Mouse (Mus musculus): ENCODE data around the gene Ccnd3. TPM values are rescaled to one million over a fixed set of nuclear protein-coding genes. Genes with fewer than 3 reads are reported as not detected.

The Ccnd3 gene
- polyA plus RNA-seq, 1 experiment from 2014 or later: 276 TPM

GRCm38 (mm10) chr17:47505566-47505965 is 715 bp downstream of the Ccnd3 start:
- Histone ChIP-seq H3K4me1 (ENCODE audit: control insufficient read depth, insufficient read depth, low read length) (peaks cover 26% of the 10 kb centered on the region), H3K27me3 (ENCODE audit: control insufficient read depth, insufficient read depth, low read length) (no peaks in the 10 kb centered on the region), H3K9me3 (ENCODE audit: control insufficient read depth, low read length) (no peaks in the 10 kb centered on the region), H3K27ac (ENCODE audit: low read depth, low read length) (0 out of 2 replicates have a peak overlapping the region, but pooled peaks have one; percentile 5), H3K4me3 (ENCODE audit: low read length) (peak overlapping the region; percentile 40; the same call in 1 of the 2 replicates), H3K4me2 (replicated peaks; ENCODE audit: low read depth, low read length) (peak overlapping the region; percentile 74), H3K9ac (ENCODE audit: low read depth, low read length) (peak overlapping the region; percentile 63; the same call in 1 of the 2 replicates), H3K36me3 (ENCODE audit: control insufficient read depth, insufficient read depth, low read length) (no peaks in the 10 kb centered on the region)
- 59% methylated on average over 2 of the region's 2 CpGs for WGBS
- ATAC-seq (ENCODE audit: low FRiP score, low TSS enrichment): no peak

DNA sequence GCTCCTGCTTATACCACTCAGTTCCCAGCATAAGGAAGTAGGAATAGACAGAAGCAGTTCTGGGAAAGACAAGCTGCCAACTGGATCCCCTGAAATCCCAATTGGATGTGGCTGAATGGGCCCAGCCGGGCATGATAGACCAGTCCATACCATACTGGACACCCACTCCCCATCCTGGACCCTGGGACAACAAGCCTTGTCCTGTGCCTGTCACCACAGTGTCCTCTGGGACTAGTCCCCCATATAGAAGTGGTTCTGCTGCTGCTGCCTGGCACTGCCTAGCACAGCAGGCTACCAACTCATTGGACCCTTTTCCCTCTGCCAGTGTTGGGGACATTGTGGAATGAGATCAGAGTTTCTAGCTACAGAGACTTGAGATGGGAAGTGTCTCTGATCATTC is 1.2 kb downstream of the Ccnd3 start:
- 87% methylated on average over 1 of the region's 1 CpGs for WGBS
- Histone ChIP-seq H3K36me3 (ENCODE audit: control insufficient read depth, insufficient read depth, low read length) (no peaks in the 10 kb centered on the region), H3K27me3 (ENCODE audit: control insufficient read depth, insufficient read depth, low read length) (no peaks in the 10 kb centered on the region), H3K9me3 (ENCODE audit: control insufficient read depth, low read length) (no peaks in the 10 kb centered on the region), H3K9ac (ENCODE audit: low read depth, low read length) (no peak overlapping the region), H3K4me2 (replicated peaks; ENCODE audit: low read depth, low read length) (no peak overlapping the region), H3K27ac (ENCODE audit: low read depth, low read length) (no peak overlapping the region), H3K4me3 (ENCODE audit: low read length) (no peak overlapping the region), H3K4me1 (ENCODE audit: control insufficient read depth, insufficient read depth, low read length) (peaks cover 28% of the 10 kb centered on the region)
- no peak for ATAC-seq (ENCODE audit: low FRiP score, low TSS enrichment)

DNA sequence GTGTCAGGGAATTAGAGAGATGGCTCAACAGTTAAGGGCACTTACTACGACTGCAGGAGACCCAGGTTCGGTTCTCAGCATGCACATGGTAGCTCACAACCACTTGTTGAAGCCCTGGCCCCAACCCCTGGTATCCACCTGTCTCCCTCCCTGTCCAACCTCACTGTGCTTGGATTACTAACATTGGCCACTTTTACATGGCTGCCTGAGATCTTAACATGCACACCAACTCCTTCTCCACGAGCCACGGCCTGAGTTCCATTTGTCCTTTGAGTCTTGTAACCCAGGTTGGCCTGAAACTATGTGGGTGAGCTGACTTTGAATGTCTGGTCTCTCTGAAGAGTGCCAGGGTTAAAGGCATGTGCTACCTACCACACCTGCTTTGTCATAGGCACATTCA is 1.8 kb downstream of the Ccnd3 start:
- H3K9me3 ChIP-seq (ENCODE audit: control insufficient read depth, low read length): no peaks in the 10 kb centered on the region
- H3K9ac ChIP-seq (ENCODE audit: low read depth, low read length): no peak overlapping the region
- no peak overlapping the region for H3K4me3 ChIP-seq (ENCODE audit: low read length)
- no peak overlapping the region for H3K27ac ChIP-seq (ENCODE audit: low read depth, low read length)
- no peak for ATAC-seq (ENCODE audit: low FRiP score, low TSS enrichment)
- no peak overlapping the region for H3K4me2 ChIP-seq (replicated peaks; ENCODE audit: low read depth, low read length)
- WGBS: 94% methylated on average over 4 of the region's 4 CpGs
- H3K27me3 ChIP-seq (ENCODE audit: control insufficient read depth, insufficient read depth, low read length): no peaks in the 10 kb centered on the region
- H3K4me1 ChIP-seq (ENCODE audit: control insufficient read depth, insufficient read depth, low read length): peaks cover 28% of the 10 kb centered on the region
- H3K36me3 ChIP-seq (ENCODE audit: control insufficient read depth, insufficient read depth, low read length): no peaks in the 10 kb centered on the region

DNA sequence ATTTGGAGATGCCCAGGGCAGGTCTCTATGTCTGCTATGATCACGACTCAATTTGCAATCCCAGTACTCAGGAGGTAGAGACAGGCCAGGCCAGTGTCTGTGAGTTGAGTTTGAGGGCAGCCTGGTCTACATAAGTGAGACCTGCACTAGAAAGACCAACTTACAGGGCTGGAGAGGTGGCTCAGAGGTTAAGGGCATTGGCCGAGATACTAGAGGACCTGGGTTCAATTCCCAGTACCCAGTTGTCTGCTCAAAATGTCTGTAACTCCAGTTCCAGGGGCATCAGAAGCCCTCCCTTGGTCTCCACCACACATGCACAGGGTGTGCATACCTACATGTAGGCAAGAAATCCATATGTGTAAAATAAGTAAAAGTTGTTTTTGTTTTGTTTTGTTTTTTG is 2.7 kb downstream of the Ccnd3 start:
- Histone ChIP-seq H3K4me2 (replicated peaks; ENCODE audit: low read depth, low read length) (no peak overlapping the region), H3K4me1 (ENCODE audit: control insufficient read depth, insufficient read depth, low read length) (peaks cover 30% of the 10 kb centered on the region), H3K27ac (ENCODE audit: low read depth, low read length) (peak overlapping the region; percentile 82; the same call in 1 of the 2 replicates), H3K27me3 (ENCODE audit: control insufficient read depth, insufficient read depth, low read length) (no peaks in the 10 kb centered on the region), H3K36me3 (ENCODE audit: control insufficient read depth, insufficient read depth, low read length) (no peaks in the 10 kb centered on the region), H3K9ac (ENCODE audit: low read depth, low read length) (no peak overlapping the region), H3K9me3 (ENCODE audit: control insufficient read depth, low read length) (no peaks in the 10 kb centered on the region), H3K4me3 (ENCODE audit: low read length) (no peak overlapping the region)
- ATAC-seq (ENCODE audit: low FRiP score, low TSS enrichment): no peak
- 76% methylated on average over 2 of the region's 2 CpGs for WGBS

DNA sequence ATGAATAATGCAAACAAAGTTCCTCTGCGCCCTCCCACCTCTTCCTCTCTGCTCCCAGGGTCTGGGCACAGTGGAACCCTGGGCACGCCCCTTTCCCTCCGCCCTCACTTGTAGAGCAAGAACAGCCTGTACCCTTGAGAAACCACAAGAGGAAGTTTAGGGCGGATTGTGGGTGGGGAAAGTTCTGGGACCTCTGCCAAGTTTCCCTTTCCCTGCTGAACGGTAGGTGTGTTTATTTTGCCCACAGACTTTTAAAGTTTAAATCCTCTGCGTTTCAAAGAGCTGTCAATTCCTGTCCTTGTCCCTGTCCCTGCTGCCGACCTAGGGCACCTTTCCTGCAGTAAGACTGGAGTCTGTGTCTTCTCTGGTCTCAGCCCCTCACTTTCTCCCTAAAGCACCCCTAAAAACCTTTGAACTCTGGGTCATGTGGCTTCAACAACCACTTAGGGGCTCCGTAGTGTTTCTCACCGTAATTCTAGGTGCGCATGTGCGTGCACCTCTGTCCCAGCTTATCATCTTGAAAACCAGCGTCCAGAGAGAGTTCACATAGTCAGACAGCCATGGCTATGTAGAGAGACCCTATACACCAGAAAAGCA is 3.3 kb downstream of the Ccnd3 start:
- Histone ChIP-seq H3K36me3 (ENCODE audit: control insufficient read depth, insufficient read depth, low read length) (no peaks in the 10 kb centered on the region), H3K27ac (ENCODE audit: low read depth, low read length) (peak overlapping the region; percentile 82), H3K9ac (ENCODE audit: low read depth, low read length) (0 out of 2 replicates have a peak overlapping the region, but pooled peaks have one; percentile 4), H3K27me3 (ENCODE audit: control insufficient read depth, insufficient read depth, low read length) (no peaks in the 10 kb centered on the region), H3K9me3 (ENCODE audit: control insufficient read depth, low read length) (no peaks in the 10 kb centered on the region), H3K4me1 (ENCODE audit: control insufficient read depth, insufficient read depth, low read length) (peaks cover 32% of the 10 kb centered on the region), H3K4me3 (ENCODE audit: low read length) (peak overlapping the region; percentile 12; the same call in 1 of the 2 replicates), H3K4me2 (replicated peaks; ENCODE audit: low read depth, low read length) (peak overlapping the region; percentile 38)
- WGBS: 25% methylated on average over 12 of the region's 12 CpGs
- peak; percentile 30; the same call in 1 of the 2 replicates for ATAC-seq (ENCODE audit: low FRiP score, low TSS enrichment)

DNA sequence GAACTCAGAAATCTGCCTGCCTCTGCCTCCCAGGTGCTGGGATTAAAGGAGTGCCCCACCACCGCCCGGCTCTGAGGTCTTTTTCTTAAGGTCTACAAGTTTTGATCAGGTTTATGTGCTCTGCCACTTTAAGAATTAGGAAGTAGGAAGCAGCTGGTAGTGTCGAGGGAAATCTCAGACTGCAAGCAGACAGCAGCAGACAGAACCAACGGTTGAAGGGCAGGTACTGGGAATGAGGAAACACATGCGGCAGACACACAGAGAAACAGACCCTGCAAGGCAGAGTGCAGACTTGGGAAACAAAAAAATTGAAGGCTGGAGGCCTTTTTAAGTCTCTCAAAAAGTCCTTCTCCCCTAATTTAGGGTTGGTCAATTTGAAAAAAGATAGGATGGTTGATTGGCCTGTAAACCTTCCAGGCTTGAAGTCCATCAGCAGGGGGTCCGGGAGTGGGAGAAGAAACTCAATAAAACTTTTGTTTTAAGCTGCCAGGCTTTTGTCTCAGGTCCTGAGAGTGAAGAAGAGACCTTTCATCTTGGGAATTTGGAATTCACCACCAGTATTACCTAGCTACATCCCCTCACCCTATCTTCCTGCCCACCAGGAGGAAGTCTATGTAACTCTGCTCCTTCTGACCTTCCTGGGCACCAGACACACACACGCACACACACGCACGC is 4.3 kb downstream of the Ccnd3 start:
- no peak for ATAC-seq (ENCODE audit: low FRiP score, low TSS enrichment)
- no peak overlapping the region; the same call in 1 of the 2 replicates for H3K27ac ChIP-seq (ENCODE audit: low read depth, low read length)

GRCm38 (mm10) chr17:47511111-47512020 is 6.5 kb downstream of the Ccnd3 start:
- Histone ChIP-seq H3K27me3 (ENCODE audit: control insufficient read depth, insufficient read depth, low read length) (no peaks in the 10 kb centered on the region), H3K27ac (ENCODE audit: low read depth, low read length) (peak overlapping the region; percentile 87), H3K4me2 (replicated peaks; ENCODE audit: low read depth, low read length) (peak overlapping the region; percentile 41), H3K36me3 (ENCODE audit: control insufficient read depth, insufficient read depth, low read length) (no peaks in the 10 kb centered on the region), H3K9me3 (ENCODE audit: control insufficient read depth, low read length) (no peaks in the 10 kb centered on the region), H3K4me3 (ENCODE audit: low read length) (peak overlapping the region; percentile 19; the same call in 1 of the 2 replicates), H3K9ac (ENCODE audit: low read depth, low read length) (peak overlapping the region; percentile 56), H3K4me1 (ENCODE audit: control insufficient read depth, insufficient read depth, low read length) (peaks cover 26% of the 10 kb centered on the region)
- ATAC-seq (ENCODE audit: low FRiP score, low TSS enrichment): peak; percentile 92
- 7% methylated on average over 25 of the region's 25 CpGs for WGBS

More for the DNA sequence above, 4.3 kb downstream of the Ccnd3 start:
- WGBS: 54% methylated on average over 9 of the region's 9 CpGs
- Histone ChIP-seq H3K27me3 (ENCODE audit: control insufficient read depth, insufficient read depth, low read length) (no peaks in the 10 kb centered on the region), H3K9ac (ENCODE audit: low read depth, low read length) (no peak overlapping the region), H3K36me3 (ENCODE audit: control insufficient read depth, insufficient read depth, low read length) (no peaks in the 10 kb centered on the region), H3K4me2 (replicated peaks; ENCODE audit: low read depth, low read length) (no peak overlapping the region), H3K9me3 (ENCODE audit: control insufficient read depth, low read length) (no peaks in the 10 kb centered on the region), H3K4me3 (ENCODE audit: low read length) (no peak overlapping the region), H3K4me1 (ENCODE audit: control insufficient read depth, insufficient read depth, low read length) (peaks cover 31% of the 10 kb centered on the region)

- no peak overlapping the region for H3K4me2 ChIP-seq (replicated peaks; ENCODE audit: low read depth, low read length)
- no peaks in the 10 kb centered on the region for H3K27me3 ChIP-seq (ENCODE audit: control insufficient read depth, insufficient read depth, low read length)
- H3K4me3 ChIP-seq (ENCODE audit: low read length): no peak overlapping the region
- H3K27ac ChIP-seq (ENCODE audit: low read depth, low read length): peak overlapping the region; percentile 45; the same call in 1 of the 2 replicates
- 44% methylated on average over 10 of the region's 10 CpGs for WGBS
- no peak for ATAC-seq (ENCODE audit: low FRiP score, low TSS enrichment)
- no peaks in the 10 kb centered on the region for H3K36me3 ChIP-seq (ENCODE audit: control insufficient read depth, insufficient read depth, low read length)
- H3K4me1 ChIP-seq (ENCODE audit: control insufficient read depth, insufficient read depth, low read length): peaks cover 21% of the 10 kb centered on the region
- no peak overlapping the region for H3K9ac ChIP-seq (ENCODE audit: low read depth, low read length)
- H3K9me3 ChIP-seq (ENCODE audit: control insufficient read depth, low read length): no peaks in the 10 kb centered on the region
Observed at GRCm38 (mm10) chr17:47512956-47513775, 8.3 kb downstream of the Ccnd3 start.

Data from kidney, embryonic 14.5 days (tissue).